Mouse (Mus musculus): Measurements from ENCODE around the gene Tgif2. TPM values are rescaled to one million over a fixed set of nuclear protein-coding genes. Genes with fewer than 3 reads are reported as not detected.

Gene Tgif2
- polyA plus RNA-seq, 1 experiment: 5.1 TPM

GRCm38 (mm10) chr2:156886084-156886631, 46.4 kb downstream of the Tgif2 start:
- no peak for TF ChIP-seq FLI1 (IDR thresholded peaks at IDR 0.05; ENCODE audit: low read length)
- TF ChIP-seq GATA1 (IDR thresholded peaks at IDR 0.05; ENCODE audit: borderline replicate concordance, low read length): no peak
- H3K4me3 ChIP-seq (replicated peaks): peak overlapping the region; percentile 92
- H3K27me3 ChIP-seq (replicated peaks): peaks cover 2% of the 10 kb centered on the region
- no peaks in the 10 kb centered on the region for H3K9me3 ChIP-seq
- H3K4me1 ChIP-seq: peaks cover 87% of the 10 kb centered on the region
- peaks cover 24% of the 10 kb centered on the region for H3K36me3 ChIP-seq (replicated peaks; ENCODE audit: low read length)

- H3K36me3 ChIP-seq (replicated peaks; ENCODE audit: low read length): peaks cover 15% of the 10 kb centered on the region
- no peak for TF ChIP-seq FLI1 (IDR thresholded peaks at IDR 0.05; ENCODE audit: low read length)
- TF ChIP-seq GATA1 (IDR thresholded peaks at IDR 0.05; ENCODE audit: borderline replicate concordance, low read length): no peak
- peak within 1 kb of the TSS; percentile 92 for H3K4me3 ChIP-seq (replicated peaks)
- H3K27me3 ChIP-seq (replicated peaks): peaks cover 2% of the 10 kb centered on the region
- H3K4me1 ChIP-seq: peaks cover 78% of the 10 kb centered on the region
- no peaks in the 10 kb centered on the region for H3K9me3 ChIP-seq
Measured at GRCm38 (mm10) chr2:156887017-156887416, 47.2 kb downstream of the Tgif2 start, which contains the start of gene Sla2. TSS of gene Sla2 (minus strand) at chr2:156887192.

GRCm38 (mm10) chr2:156888490-156888889, 48.7 kb downstream of the Tgif2 start:
- TF ChIP-seq FLI1 (IDR thresholded peaks at IDR 0.05; ENCODE audit: low read length) (no peak), GATA1 (IDR thresholded peaks at IDR 0.05; ENCODE audit: borderline replicate concordance, low read length) (no peak)
- Histone ChIP-seq H3K4me1 (peaks cover 64% of the 10 kb centered on the region), H3K27me3 (replicated peaks) (peaks cover 2% of the 10 kb centered on the region), H3K36me3 (replicated peaks; ENCODE audit: low read length) (peaks cover 2% of the 10 kb centered on the region), H3K4me3 (replicated peaks) (no peak overlapping the region), H3K9me3 (no peaks in the 10 kb centered on the region)

GRCm38 (mm10) chr2:156892240-156892639, 52.4 kb downstream of the Tgif2 start:
- Histone ChIP-seq H3K9me3 (no peaks in the 10 kb centered on the region), H3K4me3 (replicated peaks) (no peak overlapping the region), H3K4me1 (peaks cover 41% of the 10 kb centered on the region), H3K36me3 (replicated peaks; ENCODE audit: low read length) (no peaks in the 10 kb centered on the region), H3K27me3 (replicated peaks) (peaks cover 2% of the 10 kb centered on the region)
- no peak for TF ChIP-seq GATA1 (IDR thresholded peaks at IDR 0.05; ENCODE audit: borderline replicate concordance, low read length)

GRCm38 (mm10) chr2:156892821-156893220, 53.0 kb downstream of the Tgif2 start:
- peaks cover 3% of the 10 kb centered on the region for H3K27me3 ChIP-seq (replicated peaks)
- no peak for TF ChIP-seq FLI1 (IDR thresholded peaks at IDR 0.05; ENCODE audit: low read length)
- TF ChIP-seq GATA1 (IDR thresholded peaks at IDR 0.05; ENCODE audit: borderline replicate concordance, low read length): no peak
- no peaks in the 10 kb centered on the region for H3K36me3 ChIP-seq (replicated peaks; ENCODE audit: low read length)
- no peaks in the 10 kb centered on the region for H3K9me3 ChIP-seq
- H3K4me1 ChIP-seq: peaks cover 41% of the 10 kb centered on the region
- no peak overlapping the region for H3K4me3 ChIP-seq (replicated peaks)

- H3K27me3 ChIP-seq (replicated peaks): peaks cover 1% of the 10 kb centered on the region
- no peaks in the 10 kb centered on the region for H3K9me3 ChIP-seq
- H3K36me3 ChIP-seq (replicated peaks; ENCODE audit: low read length): no peaks in the 10 kb centered on the region
- TF ChIP-seq GATA1 (IDR thresholded peaks at IDR 0.05; ENCODE audit: borderline replicate concordance, low read length) (no peak), FLI1 (IDR thresholded peaks at IDR 0.05; ENCODE audit: low read length) (no peak)
- peaks cover 42% of the 10 kb centered on the region for H3K4me1 ChIP-seq
- H3K4me3 ChIP-seq (replicated peaks): no peak overlapping the region
Measured at GRCm38 (mm10) chr2:156894496-156895265, 54.9 kb downstream of the Tgif2 start.

GRCm38 (mm10) chr2:156896384-156896914, 56.6 kb downstream of the Tgif2 start:
- TF ChIP-seq GATA1 (IDR thresholded peaks at IDR 0.05; ENCODE audit: borderline replicate concordance, low read length) (no peak), FLI1 (IDR thresholded peaks at IDR 0.05; ENCODE audit: low read length) (no peak)
- H3K27me3 ChIP-seq (replicated peaks): peaks cover 1% of the 10 kb centered on the region
- H3K9me3 ChIP-seq: no peaks in the 10 kb centered on the region

GRCm38 (mm10) chr2:156897034-156897433, 57.2 kb downstream of the Tgif2 start:
- TF ChIP-seq GATA1 (IDR thresholded peaks at IDR 0.05; ENCODE audit: borderline replicate concordance, low read length) (no peak), FLI1 (IDR thresholded peaks at IDR 0.05; ENCODE audit: low read length) (no peak)
- Histone ChIP-seq H3K4me1 (peaks cover 36% of the 10 kb centered on the region), H3K9me3 (no peaks in the 10 kb centered on the region), H3K27me3 (replicated peaks) (peaks cover 1% of the 10 kb centered on the region), H3K36me3 (replicated peaks; ENCODE audit: low read length) (no peaks in the 10 kb centered on the region), H3K4me3 (replicated peaks) (no peak overlapping the region)

More at GRCm38 (mm10) chr2:156896384-156896914, 56.6 kb downstream of the Tgif2 start:
- peaks cover 36% of the 10 kb centered on the region for H3K4me1 ChIP-seq
- no peak overlapping the region for H3K4me3 ChIP-seq (replicated peaks)
- no peaks in the 10 kb centered on the region for H3K36me3 ChIP-seq (replicated peaks; ENCODE audit: low read length)

GRCm38 (mm10) chr2:156898374-156898773, 58.6 kb downstream of the Tgif2 start:
- Histone ChIP-seq H3K27me3 (replicated peaks) (peaks cover 1% of the 10 kb centered on the region), H3K36me3 (replicated peaks; ENCODE audit: low read length) (no peaks in the 10 kb centered on the region), H3K4me1 (peaks cover 39% of the 10 kb centered on the region), H3K4me3 (replicated peaks) (no peak overlapping the region), H3K9me3 (no peaks in the 10 kb centered on the region)
- TF ChIP-seq GATA1 (IDR thresholded peaks at IDR 0.05; ENCODE audit: borderline replicate concordance, low read length): no peak

- H3K9me3 ChIP-seq: no peaks in the 10 kb centered on the region
- peaks cover 1% of the 10 kb centered on the region for H3K27me3 ChIP-seq (replicated peaks)
- TF ChIP-seq FLI1 (IDR thresholded peaks at IDR 0.05; ENCODE audit: low read length): no peak
- TF ChIP-seq GATA1 (IDR thresholded peaks at IDR 0.05; ENCODE audit: borderline replicate concordance, low read length): no peak
- peaks cover 44% of the 10 kb centered on the region for H3K4me1 ChIP-seq
- no peaks in the 10 kb centered on the region for H3K36me3 ChIP-seq (replicated peaks; ENCODE audit: low read length)
- no peak overlapping the region for H3K4me3 ChIP-seq (replicated peaks)
Measured at GRCm38 (mm10) chr2:156899184-156899583, 59.4 kb downstream of the Tgif2 start.
